Mouse (Mus musculus) ES-E14 (cell line): Measurements from ENCODE around the gene Vat1. TPM values are rescaled to one million over a fixed set of nuclear protein-coding genes. Genes with fewer than 3 reads are reported as not detected.

Experiments
- DNase-seq: peaks from one replicate; pipeline ENCODE4 v3.0.0-alpha.2; 2013; ENCODE audit warnings: low read depth, low spot score
- H3K27ac ChIP-seq: 2 replicates; pipeline ENCODE4 v1.5.1; 2012; ENCODE audit warnings: low read depth, mild to moderate bottlenecking, low read length, moderate library complexity, mixed read lengths; ENCODE audit not compliant: poor library complexity, insufficient read depth, severe bottlenecking
- H3K36me3 ChIP-seq: 2 replicates; pipeline ENCODE4 v1.6.1; 2012; ENCODE audit warnings: mild to moderate bottlenecking, low read length, moderate library complexity, mixed read lengths; ENCODE audit not compliant: control insufficient read depth, poor library complexity, insufficient read depth, severe bottlenecking
- H3K4me1 ChIP-seq, 2 experiments: fragments of 150-350 bp in 1 of 2; sonication (generic) in 1 of 2; 2 replicates each; pipeline ENCODE4 v1.6.1; 2012; ENCODE audit warnings: low read length in 2 of 2, mild to moderate bottlenecking in 1 of 2, mixed read lengths in 1 of 2; ENCODE audit not compliant: control insufficient read depth in 2 of 2, insufficient read depth in 2 of 2, poor library complexity in 1 of 2
- H3K4me3 ChIP-seq, 2 experiments: fragments of 150-350 bp in 1 of 2; sonication (generic) in 1 of 2; 2 replicates each; pipeline ENCODE4 v1.5.1; 2012; ENCODE audit warnings: low read length in 2 of 2, low read depth in 1 of 2, mild to moderate bottlenecking in 1 of 2, mixed read lengths in 1 of 2; ENCODE audit not compliant: insufficient read depth in 1 of 2, poor library complexity in 1 of 2, severe bottlenecking in 1 of 2
- H3K9ac ChIP-seq: 2 replicates; pipeline ENCODE4 v1.6.1; 2012; ENCODE audit warnings: low read depth, mild to moderate bottlenecking, low read length, mixed read lengths; ENCODE audit not compliant: poor library complexity, insufficient read depth, severe bottlenecking
- H3K9me3 ChIP-seq: fragments of 150-350 bp; sonication (generic); 2 replicates; pipeline ENCODE4 v1.6.1; 2012; ENCODE audit warnings: low read depth, mild to moderate bottlenecking, low read length; ENCODE audit not compliant: control insufficient read depth, insufficient read depth
- CHD2 ChIP-seq: IDR thresholded peaks from 2 replicates; pipeline ENCODE4 v1.6.1; 2014; ENCODE audit warnings: mild to moderate bottlenecking, low read depth, low read length, inconsistent platforms
- HCFC1 ChIP-seq: IDR thresholded peaks from 2 replicates; pipeline ENCODE4 v1.6.1; 2012; ENCODE audit warnings: low read length, inconsistent platforms, borderline replicate concordance; ENCODE audit not compliant: insufficient read depth
- MAFK ChIP-seq: IDR thresholded peaks from 2 replicates; pipeline ENCODE4 v1.6.1; 2014; ENCODE audit warnings: mild to moderate bottlenecking, low read depth, low read length, inconsistent platforms; ENCODE audit not compliant: insufficient read depth
- ZC3H11A ChIP-seq: IDR thresholded peaks from 2 replicates; pipeline ENCODE4 v1.6.1; 2012; ENCODE audit warnings: low read depth, mild to moderate bottlenecking, inconsistent platforms, low read length, borderline replicate concordance
- ZNF384 ChIP-seq: IDR thresholded peaks from 2 replicates; pipeline ENCODE4 v1.6.1; 2012; ENCODE audit warnings: low read depth, low read length, inconsistent platforms
- in situ Hi-C, 2 experiments: fragments of 600-800 bp; cut with MboI; formaldehyde crosslinking; loops; one replicate each; pipeline ENCODE4 v1.15.1; 2025; ENCODE audit warnings: low sequenced_read_pairs in 2 of 2, inconsistent platforms in 1 of 2; ENCODE audit not compliant: unreplicated experiment in 2 of 2
- total RNA-seq: library from RNA; depleted of rRNA; stranded (reverse); fragments of 300-350 nt; gene quantifications from 2 replicates; pipeline ENCODE4 v1.2.3, GENCODE M21; 2012

Gene Vat1
- total RNA-seq, 1 experiment: 57.5 TPM

GRCm38 (mm10) chr11:101465101-101465868, 745 bp downstream of the Vat1 start:
- Histone ChIP-seq H3K27ac (peak overlapping the region; percentile 82), H3K36me3 (peaks cover 19% of the 10 kb centered on the region), H3K9me3 (no peaks in the 10 kb centered on the region), H3K4me1 (peaks cover 8 to 30% of the 10 kb centered on the region in 2 experiments; a peak in 3 of 4 replicates), H3K9ac (peak overlapping the region; percentile 74), H3K4me3 (peak overlapping the region; percentile 77 to 79)
- in situ Hi-C loops: no loop called here
- no peak for DNase-seq
- TF ChIP-seq ZC3H11A: no peak
- TF ChIP-seq HCFC1: no peak
- TF ChIP-seq CHD2: no peak
- no peak for TF ChIP-seq ZNF384

- TF ChIP-seq MAFK: 0 out of 2 replicates have a peak, but pooled peaks have one; percentile 42
- TF ChIP-seq ZC3H11A: no peak
- no peak for TF ChIP-seq HCFC1
- TF ChIP-seq CHD2: no peak
- TF ChIP-seq ZNF384: no peak
- DNase-seq: no peak
- peak within 1 kb of the TSS; percentile 77 to 79 for H3K4me3 ChIP-seq
- H3K36me3 ChIP-seq: peaks cover 23% of the 10 kb centered on the region
- no peaks in the 10 kb centered on the region for H3K9me3 ChIP-seq
- in situ Hi-C loops: no loop called here
- peaks cover 7 to 32% of the 10 kb centered on the region in 2 experiments; a peak in 3 of 4 replicates for H3K4me1 ChIP-seq
- peak within 1 kb of the TSS; percentile 82 for H3K27ac ChIP-seq
- H3K9ac ChIP-seq: peak within 1 kb of the TSS; percentile 74
These were observed 1.6 kb downstream of the Vat1 start, which contains the start of gene Rnd2 for GRCm38 (mm10) chr11:101464211-101465100. Gene Rnd2 (plus strand): TSS chr11:101464999.

- TF ChIP-seq ZC3H11A: no peak
- no peak for TF ChIP-seq ZNF384
- no peak for TF ChIP-seq MAFK
- TF ChIP-seq CHD2: no peak
- TF ChIP-seq HCFC1: no peak
- H3K9ac ChIP-seq: no peak overlapping the region
- peaks cover 11 to 41% of the 10 kb centered on the region in 2 experiments; a peak in 3 of 4 replicates for H3K4me1 ChIP-seq
- H3K36me3 ChIP-seq: peaks cover 23% of the 10 kb centered on the region
- no peak overlapping the region for H3K27ac ChIP-seq
- no peak for DNase-seq
- no peak overlapping the region for H3K4me3 ChIP-seq
- in situ Hi-C loops: no loop called here
- H3K9me3 ChIP-seq: no peaks in the 10 kb centered on the region
These were observed 3.2 kb downstream of the Vat1 start for GRCm38 (mm10) chr11:101462583-101463440.

GRCm38 (mm10) chr11:101462141-101462540, 3.9 kb downstream of the Vat1 start:
- no peak for DNase-seq
- TF ChIP-seq HCFC1 (no peak), CHD2 (no peak), MAFK (no peak), ZNF384 (no peak), ZC3H11A (no peak)
- H3K4me1 ChIP-seq: peaks cover 11 to 41% of the 10 kb centered on the region in 2 experiments; a peak in 3 of 4 replicates
- H3K9ac ChIP-seq: no peak overlapping the region
- no peak overlapping the region for H3K4me3 ChIP-seq
- H3K36me3 ChIP-seq: peaks cover 23% of the 10 kb centered on the region
- no peaks in the 10 kb centered on the region for H3K9me3 ChIP-seq
- no peak overlapping the region for H3K27ac ChIP-seq
- in situ Hi-C loops: no loop called here
